Mouse (Mus musculus): Measurements from ENCODE around the gene Smim13. TPM values are rescaled to one million over a fixed set of nuclear protein-coding genes. Genes with fewer than 3 reads are reported as not detected.
"Not testable (repeated sequence)": the region's sequence is repeated elsewhere in the genome, so short reads cannot be mapped to it uniquely, and the experiment has no call there.

Smim13 gene
- total RNA-seq, 4 experiments from 2014 or later: 120 to 157 (median 137) TPM

DNA sequence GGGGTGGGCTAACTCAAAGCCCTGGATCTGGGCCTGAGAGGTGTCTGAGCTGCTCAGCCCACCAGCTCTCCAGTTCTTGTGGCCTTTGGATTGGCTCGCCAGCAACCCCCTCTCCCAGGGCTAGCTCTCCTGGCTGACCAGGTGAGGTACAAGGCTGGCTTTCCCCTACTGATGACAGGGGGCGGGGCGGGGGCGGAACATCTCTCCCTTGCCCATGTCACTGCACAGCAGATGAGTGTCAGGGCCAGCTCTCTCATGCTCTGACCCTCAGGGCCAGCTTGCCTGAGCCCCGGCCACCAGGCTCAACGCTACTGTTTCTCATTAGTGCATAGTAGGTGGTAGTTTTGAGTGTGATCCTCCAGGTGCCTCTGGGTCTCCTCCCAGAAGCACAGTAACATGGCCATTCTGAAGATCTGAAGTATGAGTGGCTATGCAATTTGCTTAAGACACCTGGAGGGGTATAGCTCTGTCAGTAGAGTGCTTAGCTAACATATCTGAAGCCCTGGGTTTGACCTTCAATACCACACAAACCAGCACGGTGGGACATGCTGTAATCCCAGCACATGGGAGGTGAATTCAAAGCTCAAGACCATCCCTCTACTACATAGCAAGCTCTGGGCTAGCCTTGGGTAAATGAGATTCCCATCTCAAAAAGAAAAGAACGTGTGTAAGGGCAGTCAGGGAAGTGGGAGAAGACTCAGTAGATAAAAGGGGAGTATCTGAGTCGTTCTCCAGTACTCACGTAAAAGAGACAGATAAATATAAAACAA lies 11.4 kb upstream of the Smim13 start:
- no peak for DNase-seq (ENCODE audit: low spot score in 2 of 2)

DNA sequence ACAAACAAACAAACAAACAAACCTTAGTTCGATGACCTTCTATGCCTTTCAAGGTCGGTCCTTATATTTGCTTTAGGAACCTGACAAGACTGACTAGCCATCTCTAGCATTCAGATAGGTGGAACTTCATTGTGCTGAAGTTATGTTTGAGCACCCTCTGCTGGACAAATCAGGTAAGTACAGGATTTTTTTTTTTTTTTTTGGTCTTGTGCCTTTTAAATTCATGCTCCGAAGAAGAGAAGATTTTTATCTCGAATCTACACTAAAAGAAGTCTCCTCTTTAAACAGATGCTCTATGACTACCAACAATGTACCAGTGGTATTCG lies 10.9 kb upstream of the Smim13 start:
- no peak for DNase-seq (ENCODE audit: low spot score in 2 of 2)

DNA sequence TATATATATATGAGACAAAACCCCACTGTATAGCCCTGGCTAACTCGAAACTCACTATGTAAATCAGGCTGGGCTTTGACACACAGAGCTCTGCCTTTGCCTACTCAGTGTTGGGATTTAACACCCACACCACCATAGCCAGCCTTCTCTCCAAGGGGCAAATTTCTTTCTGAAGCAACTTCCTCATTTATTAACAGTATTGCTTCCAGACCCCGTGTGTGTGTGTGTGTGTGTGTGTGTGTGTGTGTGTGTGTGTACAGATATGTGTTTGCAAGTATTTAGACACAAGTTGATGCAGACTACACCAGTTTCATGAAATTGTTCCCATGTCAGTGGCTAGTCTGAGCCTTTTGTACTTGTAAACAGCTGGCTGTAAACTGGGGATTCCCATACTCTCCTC lies 8.1 kb upstream of the Smim13 start:
- no peak for DNase-seq (ENCODE audit: low spot score in 2 of 2)

DNA sequence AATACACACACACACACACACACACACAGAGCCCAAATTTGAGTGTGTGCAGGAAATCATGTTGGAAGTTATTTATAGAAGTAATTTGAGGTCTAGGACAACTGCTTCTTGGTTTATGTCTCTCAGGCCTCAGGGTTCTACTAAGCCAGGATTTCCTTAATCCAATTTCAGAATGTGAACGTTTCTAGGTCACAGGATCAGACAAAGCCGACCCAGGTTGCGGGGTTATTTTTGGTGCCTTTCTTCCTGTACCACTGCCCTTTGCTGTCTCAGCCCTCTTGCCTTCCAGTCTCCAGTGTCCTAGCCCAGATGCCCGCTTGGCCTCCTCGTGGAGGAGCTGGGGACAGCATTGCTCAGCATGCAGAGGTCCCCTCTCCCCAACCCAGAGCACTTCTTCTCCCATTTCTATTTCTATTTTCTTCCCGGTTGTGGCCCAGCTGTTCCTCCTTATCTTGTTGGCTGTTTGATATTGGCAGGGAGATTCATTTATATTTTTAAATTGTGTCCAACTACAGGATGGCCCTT lies 5.3 kb upstream of the Smim13 start:
- DNase-seq (ENCODE audit: low spot score in 2 of 2): no peak

DNA sequence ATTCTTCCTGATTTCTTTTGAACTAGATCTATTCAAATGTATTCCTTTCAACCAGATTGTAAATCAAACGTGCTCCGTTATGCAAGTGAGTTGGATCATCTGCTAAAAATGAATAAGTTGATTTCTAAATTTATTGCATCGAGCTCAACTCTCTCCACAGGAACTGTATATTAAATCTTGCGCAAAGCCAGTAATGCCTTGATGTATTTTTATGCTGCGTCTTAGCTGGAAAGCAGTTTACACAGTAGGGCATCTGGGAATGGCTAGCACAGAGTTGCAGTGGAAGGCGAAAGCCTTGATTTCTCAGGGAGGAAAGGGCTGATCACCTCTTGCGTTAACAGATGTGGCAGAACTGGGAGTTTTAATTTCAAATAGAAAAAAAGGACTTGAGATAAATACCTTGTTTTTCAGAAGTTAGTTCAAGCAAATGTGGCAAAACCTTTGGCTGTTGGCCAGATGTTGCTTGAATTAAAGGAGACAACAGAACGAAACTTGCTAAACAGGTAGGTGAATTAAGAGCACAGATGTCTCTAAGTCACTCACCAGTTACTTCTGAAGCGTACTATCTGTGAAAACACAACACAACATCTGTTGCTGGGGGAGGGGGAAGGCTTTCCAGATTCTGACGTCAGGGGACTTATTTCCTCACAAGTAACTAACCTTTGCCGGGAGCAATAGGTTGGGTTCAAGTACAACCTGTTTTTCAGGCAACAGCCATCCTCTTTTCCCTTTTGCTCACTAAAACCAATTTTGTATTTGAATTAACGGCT lies 708 bp upstream of the Smim13 start:
- DNase-seq (ENCODE audit: low spot score in 2 of 2): no peak

DNA sequence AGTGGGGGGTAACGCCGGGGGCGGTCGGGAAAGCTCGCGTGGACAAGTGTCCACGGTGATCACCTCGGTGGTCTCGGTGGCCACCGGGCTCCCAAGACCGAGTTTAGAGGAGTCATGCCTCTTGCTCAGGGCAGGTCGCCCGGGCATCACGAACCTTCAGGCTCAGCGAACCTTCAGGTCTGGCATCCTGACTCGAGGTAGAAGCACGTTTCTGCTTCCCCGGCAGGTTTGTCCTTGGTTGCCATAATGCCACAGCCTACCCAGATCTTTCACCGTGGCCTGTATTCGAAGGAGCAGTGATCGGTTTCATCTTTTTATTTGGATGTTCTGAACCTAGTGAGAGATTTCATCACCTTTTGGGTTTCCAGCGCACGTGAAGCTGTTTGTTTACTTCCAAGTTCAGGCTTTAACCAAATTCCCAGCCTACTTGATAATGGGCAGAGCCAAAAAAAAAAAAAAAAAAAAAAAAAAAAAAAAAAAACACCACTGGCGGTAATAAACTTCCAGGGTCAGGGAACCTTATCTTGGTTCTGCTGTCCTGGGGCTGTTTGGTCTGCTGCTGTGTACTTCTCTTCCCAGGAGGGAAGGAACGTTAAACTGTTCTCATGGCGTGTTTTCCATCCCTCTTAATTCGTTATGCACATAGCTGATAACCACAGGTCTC lies 806 bp downstream of the Smim13 start:
- DNase-seq (ENCODE audit: low spot score in 2 of 2): peak in 1 of 2 experiments; percentile 39

DNA sequence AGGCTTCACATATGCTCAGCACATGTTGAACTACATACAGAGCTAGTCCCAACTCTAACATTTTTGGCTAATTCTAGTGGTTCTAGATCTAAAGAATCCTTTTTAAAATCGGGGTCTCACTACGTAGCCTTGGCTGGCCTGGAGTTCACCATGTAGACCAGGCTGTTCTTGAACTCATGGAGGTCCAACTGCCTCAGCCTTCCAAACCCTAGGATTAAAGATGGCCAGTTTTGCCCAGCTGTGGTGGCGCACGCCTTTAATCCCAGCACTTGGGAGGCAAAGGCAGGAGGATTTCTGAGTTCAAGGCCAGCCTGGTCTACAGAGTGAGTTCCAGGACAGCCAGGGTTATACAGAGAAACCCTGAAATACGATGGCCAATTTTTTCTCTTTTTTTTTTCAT lies 1.6 kb downstream of the Smim13 start:
- DNase-seq (ENCODE audit: low spot score in 2 of 2): not testable (repeated sequence)

DNA sequence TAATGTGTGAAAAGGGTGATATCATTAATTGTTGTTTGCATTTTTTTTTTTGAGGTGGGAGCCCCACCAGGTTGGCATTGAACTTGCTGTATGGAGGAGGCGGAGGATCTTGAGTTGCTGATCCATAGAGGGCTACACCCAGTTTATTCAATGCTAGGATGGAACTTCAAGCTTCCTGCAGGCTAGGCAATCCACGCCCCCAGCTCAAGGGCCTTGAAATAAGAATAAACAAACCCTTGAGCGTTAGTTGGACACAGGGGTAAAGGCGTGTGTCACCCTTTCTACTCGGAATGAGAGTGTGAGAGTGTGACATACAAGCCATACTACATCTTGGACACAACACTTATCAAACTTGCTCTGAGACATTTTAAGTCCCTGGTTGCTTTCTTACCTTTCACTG lies 2.0 kb downstream of the Smim13 start:
- DNase-seq (ENCODE audit: low spot score in 2 of 2): no peak

DNA sequence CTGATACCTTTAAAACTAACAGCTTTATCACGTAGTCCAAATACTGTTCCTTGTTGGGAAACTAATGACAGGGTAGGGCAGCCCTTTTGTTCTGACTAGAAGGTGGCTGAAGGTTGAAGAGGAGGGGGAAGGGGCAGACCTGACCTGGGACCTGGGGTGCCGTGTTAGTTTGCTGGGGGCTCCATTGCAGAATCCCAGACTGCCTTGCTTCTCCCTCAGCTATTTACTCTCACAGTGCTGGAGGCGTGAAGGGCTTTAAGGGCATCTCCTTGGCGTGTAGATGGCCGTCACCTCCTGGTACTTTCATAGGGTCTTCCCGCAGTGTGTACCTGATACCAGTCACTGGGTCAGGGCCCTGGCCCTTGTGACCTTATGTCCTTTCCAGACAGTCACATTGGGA lies 2.5 kb downstream of the Smim13 start:
- no peak for DNase-seq (ENCODE audit: low spot score in 2 of 2)

DNA sequence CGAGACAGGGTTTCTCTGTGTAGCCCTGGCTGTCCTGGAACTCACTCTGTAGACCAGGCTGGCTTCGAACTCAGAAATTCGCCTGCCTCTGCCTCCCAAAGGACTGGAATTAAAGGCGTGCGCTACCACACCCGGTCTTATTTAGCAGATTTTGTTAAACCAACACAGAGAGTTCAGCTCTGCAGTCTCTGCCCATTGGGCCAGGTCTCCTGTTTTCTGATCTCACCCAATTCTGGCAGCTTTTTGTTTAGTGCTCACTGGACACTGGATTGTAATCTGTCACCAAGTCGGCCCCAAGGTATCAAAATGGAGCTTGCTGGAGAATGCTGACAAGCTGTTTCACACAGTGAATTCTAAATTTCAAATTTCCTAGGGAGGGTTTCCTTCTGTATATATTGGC lies 3.1 kb downstream of the Smim13 start:
- no peak for DNase-seq (ENCODE audit: low spot score in 2 of 2)

DNA sequence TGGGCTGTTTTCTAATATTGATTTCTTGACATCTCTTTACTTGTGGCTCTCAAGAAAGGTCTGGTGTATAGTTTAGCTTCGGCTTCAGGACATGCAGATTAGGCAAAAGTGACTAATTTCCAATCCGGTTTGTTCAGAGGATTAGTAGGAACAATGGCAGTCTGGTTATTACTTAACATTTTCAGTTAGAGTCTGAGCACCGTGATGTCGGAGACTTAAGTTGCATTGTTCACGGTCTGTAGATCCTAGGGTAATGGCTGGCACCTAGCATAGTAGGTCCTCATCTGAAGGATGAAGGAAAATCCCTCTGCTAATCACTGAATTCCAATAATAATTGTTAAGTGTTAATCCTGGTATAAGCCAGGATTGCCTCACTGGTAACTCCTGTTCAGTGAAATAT lies 6.5 kb downstream of the Smim13 start:
- DNase-seq (ENCODE audit: low spot score in 2 of 2): no peak

DNA sequence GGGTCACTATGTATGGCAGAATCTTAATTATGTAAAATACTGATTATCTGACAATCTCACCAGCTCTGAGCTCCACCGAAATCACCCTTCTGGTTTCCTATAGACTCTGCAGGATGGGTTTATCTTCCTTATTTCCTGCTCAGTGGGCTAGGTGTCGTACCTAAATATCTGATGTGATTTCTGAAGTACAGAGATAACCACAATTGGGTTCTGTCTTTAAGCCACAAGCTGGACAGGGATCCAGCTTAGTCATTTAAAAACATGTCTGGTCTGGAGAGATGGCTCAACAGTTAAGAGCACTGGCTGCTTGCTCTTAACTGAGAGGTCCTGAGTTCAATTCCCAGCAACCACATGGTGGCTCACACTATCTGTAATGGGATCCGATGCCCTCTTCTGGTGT lies 7.3 kb downstream of the Smim13 start:
- DNase-seq (ENCODE audit: low spot score in 2 of 2): no peak

DNA sequence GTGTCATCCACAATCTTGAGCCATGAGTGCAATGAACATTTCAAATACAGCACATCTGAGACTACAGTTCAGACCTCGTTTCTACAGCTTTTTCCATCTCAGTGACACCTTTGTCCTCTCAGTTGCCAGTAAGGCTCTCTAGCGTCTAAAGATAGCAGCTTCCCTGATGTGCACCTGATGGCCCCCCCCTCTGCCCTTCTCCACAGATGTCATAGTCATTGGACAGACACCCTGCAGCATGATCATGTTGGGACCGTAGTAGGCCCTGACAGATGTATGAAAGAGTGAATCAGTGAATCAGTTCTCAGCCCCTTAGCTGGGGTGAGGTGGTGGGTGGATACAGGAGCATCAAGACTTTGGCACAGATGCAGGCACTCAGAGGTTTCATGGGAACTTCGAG lies 8.2 kb downstream of the Smim13 start:
- DNase-seq (ENCODE audit: low spot score in 2 of 2): no peak

DNA sequence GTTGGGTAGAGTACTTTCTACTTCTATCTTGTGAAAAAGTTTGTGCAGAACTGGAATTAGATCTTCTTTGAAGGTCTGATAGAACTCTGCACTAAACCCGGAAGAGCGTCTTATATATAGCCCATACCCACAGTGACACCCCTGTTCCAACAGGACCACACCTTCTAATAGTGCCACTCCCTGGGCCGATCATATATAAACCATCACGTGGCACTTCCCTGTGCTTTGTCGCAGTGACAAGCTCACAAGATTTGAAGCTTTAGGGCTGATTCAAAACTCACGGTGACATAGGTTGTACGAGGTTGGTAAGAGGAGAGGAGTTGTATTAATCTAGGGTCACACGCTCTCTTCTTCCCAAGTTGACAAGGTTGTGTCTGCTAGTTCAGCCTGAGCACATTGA lies 12.0 kb downstream of the Smim13 start:
- DNase-seq (ENCODE audit: low spot score in 2 of 2): not testable (repeated sequence)

DNA sequence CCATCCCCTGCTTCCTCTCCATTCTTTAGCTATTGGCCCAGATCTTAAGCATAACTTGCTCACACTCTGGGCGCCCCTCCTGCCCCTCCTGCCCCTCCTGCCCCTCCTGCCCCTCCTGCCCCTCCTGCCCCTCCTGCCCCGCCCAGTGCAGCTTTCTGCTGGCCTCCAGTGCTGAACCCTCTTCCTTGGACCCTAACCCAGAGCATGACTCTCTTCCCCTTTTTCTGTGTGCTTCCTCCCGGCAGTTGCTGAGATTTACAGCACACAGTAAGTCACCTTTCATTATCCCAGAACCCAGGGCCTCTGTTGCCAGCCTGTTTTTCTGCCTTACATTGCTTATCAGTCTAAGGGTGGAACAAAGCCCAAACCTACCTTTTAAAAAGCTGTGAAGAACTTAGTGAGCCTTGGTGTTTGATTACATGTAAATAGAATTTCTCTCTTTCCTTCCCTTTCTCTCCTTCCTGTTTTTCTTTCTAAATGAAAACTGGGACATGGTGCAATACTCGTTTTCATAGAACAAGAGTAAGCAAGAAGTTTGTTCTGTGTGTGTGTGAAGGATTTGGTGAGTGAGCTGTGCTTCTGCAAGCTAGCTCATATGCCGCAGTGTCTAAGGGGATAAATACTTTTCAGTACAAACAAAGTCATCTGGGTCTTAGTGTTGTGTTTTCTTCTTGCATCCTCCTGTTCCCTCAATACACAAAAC lies 13.8 kb downstream of the Smim13 start:
- DNase-seq (ENCODE audit: low spot score in 2 of 2): no peak

DNA sequence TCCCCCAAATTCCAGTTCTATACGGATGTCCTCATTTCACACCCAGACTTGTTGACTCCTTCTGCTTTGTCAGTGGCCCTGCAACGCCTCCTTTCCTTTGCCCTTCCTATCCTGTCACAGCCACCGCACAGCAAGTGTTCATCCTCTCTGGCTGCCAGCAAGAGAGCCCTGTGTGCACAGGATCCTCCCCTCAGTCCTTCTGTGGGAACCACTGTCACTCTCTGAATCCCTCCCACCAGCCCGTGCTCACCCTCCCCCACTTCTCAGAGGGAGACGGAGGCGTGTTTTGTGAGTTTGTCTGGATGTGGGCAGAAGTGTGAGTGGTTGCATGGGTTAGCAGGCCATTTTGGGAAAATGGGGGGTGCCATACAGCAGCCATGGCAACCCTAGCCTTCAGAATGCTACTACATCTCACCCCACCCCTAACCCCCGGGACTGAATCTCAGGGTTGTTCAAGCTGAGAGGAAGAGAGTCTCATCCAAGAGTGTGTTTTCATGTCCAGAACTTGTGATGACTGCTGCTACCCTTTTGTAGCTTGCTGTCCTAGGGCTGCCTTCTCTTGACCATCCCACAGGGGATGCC lies 18.3 kb downstream of the Smim13 start:
- no peak for DNase-seq (ENCODE audit: low spot score in 2 of 2)

DNA sequence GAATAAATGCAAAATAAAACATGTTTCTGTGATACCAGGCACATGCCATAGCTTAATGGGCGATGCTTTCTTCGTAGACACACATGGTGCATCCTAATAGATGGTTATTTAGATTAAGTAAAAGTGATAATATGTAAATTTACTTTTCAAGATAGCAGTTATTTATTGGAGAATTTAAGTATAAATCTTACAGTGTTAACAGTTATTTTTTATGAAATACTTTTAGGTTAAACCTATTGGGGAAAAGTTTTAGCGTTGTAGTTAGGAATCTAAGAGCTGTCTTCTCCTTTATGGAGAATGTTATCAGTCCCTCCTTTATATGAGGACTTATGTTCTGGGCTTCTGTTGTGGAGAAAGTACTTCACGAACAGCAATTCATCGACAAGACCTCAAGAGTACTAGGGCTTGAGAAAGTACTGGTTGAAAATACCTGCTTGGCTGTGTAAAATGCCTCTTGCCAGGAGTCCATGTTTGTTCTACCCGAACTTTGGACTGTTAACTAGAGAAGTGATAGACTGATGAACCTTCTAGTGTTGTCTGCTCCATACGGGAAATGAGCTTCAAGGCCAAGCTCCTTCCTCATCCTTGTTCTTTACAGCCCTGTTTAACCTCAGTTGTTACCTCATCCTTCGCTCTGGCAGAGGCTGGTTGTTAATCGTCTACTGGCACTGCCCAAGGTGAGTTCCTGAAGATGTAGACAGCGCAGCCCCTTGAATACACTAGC lies 24.4 kb downstream of the Smim13 start, which contains the start of gene Gm17364:
TSS of gene Gm17364 (minus strand) at position 51 of the 724 bp plus-strand sequence.
- no peak for DNase-seq (ENCODE audit: low spot score in 2 of 2)

DNA sequence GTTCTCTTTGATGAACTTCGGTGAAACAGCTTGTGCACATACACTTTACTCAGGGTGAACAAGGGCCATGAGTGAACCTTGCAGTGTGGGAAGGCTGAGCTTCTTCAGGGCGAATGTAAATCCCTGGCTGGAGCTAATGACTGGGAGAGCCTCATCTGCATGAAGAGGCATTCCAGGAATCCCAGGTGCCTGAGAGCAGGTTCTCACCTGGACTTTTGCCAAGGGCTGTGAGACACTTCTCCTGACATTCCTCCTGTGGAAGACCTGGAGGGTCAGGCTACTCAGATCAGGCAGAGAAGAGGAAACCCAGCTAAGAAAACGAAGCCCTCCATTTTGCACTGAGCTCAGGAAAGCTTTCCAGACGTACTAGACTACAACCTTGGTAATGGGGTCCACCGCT lies 31.1 kb downstream of the Smim13 start:
- no peak for DNase-seq (ENCODE audit: low spot score in 2 of 2)

DNA sequence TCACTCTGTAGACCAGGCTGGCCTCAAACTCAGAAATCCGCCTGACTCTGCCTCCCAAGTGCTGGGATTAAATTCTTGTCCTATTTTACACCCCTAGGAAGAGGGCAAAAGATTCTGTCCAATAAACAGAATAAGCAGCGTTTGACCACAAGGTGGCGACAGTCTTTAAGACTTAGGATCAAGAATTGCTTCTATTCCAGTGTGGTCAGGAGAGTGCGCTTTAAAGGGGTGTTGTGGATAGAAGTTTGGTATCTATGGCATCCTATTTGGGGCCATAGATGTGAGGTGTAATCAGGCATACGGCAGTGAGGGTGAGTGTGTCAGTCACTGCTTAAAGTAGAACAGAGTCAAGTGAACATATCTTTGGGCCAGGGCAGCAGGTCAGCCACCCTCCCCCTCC lies 33.6 kb downstream of the Smim13 start:
- DNase-seq (ENCODE audit: low spot score in 2 of 2): peak; percentile 46 to 75

DNA sequence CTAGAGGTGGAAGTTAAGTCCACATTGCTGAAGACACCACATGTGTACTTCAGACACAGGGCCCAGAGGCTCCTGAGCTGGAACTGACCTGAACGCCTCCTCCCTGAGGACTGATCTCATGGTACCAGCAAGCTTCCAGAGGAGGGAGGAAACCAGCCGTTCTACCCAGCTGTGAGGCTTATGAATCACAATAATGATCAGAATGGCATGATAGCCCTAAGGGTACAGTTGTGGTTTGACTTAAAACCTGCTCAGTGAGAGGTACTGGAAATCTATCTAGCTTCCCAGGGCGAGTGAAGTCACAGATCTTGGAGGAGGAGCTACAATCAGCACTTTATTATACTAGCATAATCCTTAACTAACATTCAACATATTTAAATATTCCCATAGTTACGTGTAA lies 35.8 kb downstream of the Smim13 start:
- DNase-seq (ENCODE audit: low spot score in 2 of 2): no peak

DNA sequence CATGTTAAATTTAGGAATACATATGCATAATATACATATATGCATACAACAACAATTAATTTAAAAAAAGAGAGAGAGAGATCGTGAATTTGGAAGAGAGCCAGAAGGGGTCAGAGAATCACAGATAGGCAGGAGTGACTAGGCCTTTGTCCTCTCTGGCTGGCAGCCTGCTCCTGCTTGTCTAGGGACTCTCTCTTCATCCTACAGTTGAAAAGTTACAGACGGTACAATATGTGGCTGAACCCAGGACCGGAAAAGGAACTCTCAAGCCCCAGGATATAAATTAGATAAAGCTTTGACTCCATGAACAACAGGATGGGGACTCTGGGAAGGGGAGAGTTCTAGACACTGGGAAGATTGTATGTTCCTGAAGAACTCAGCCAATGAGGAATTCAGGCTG lies 36.6 kb downstream of the Smim13 start:
- no peak for DNase-seq (ENCODE audit: low spot score in 2 of 2)
